Mouse (Mus musculus): ENCODE results near the gene Snrnp70. TPM values are rescaled to one million over a fixed set of nuclear protein-coding genes. Genes with fewer than 3 reads are reported as not detected.

The Snrnp70 gene
- 864 and 911 TPM in 2 replicates for polyA plus RNA-seq (2012; rRNA removed)

DNA sequence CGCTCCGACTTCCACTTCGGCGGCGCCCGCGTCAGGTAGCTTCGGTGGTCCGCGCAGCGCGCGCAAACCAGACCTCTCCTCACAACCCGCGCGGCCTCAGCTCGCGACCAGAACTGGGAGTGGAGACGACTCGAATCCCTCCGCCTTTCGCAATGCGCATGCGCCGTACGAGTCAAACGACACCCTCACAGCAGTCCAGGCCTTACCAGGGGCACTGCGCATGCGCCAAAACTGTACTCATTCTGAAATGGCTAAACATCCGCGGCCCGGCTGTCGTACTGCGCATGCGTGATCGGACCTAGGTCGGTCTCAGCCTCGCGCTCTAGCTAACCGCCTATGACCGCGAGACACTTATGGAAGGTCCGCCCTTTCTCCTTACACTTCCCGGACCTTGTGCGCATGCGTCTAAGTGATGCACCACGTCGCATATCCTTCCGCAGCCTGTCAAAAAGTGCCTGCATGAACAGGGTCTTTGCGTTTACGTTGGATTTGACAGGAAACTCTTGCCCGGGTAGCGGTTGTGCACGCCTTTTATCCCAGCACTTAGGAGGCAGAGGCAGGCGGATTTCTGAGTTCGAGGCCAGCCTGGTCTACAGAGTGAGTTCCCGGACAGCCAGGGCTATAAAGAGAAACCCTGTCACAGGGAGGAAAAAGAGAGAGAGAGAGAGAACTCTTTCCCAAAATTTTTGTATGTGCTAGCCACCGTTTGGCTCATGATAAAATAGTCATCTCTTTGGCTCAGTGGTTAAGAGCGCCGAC, at the start of gene Snrnp70:
Gene Snrnp70 (minus strand): TSS at position 165 of the 759 bp plus-strand sequence.

DNA sequence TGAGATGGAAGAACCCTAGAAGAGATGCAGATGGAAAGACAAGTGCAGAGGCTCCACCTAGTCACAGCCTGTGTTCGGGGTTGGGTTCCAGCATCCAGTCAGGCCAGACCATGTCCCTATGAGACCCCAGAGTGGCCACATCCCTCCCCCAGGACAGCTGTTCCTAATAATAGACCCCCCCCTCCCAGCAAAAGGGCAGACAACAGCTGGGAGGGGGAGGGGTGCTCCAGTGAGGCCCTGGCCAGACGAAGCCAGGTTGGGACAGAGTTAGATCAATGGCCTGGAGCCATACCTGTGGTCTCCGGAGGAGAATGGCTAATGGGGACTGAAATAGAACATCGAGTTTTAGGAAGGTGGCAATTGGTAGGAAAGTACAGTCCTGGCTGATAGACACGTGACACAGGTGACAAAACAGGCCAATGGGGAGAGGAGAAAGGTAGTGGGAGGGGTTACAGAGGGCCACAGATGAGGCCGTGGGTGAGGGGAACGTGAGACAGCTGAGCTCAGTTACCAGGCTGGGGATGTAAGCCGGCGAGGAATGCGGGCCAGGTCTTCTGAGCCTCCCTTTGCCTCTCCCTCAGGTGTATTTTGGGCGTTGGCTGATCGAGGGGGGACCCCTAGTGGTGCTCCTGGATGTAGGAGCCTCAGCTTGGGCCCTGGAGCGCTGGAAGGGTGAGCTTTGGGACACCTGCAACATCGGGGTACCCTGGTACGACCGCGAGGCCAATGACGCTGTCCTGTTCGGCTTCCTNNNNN, 42.2 kb upstream of the Snrnp70 start, which contains the start of gene Ruvbl2:
Gene Ruvbl2 (minus strand): TSS at position 576 of the 756 bp plus-strand sequence.

DNA sequence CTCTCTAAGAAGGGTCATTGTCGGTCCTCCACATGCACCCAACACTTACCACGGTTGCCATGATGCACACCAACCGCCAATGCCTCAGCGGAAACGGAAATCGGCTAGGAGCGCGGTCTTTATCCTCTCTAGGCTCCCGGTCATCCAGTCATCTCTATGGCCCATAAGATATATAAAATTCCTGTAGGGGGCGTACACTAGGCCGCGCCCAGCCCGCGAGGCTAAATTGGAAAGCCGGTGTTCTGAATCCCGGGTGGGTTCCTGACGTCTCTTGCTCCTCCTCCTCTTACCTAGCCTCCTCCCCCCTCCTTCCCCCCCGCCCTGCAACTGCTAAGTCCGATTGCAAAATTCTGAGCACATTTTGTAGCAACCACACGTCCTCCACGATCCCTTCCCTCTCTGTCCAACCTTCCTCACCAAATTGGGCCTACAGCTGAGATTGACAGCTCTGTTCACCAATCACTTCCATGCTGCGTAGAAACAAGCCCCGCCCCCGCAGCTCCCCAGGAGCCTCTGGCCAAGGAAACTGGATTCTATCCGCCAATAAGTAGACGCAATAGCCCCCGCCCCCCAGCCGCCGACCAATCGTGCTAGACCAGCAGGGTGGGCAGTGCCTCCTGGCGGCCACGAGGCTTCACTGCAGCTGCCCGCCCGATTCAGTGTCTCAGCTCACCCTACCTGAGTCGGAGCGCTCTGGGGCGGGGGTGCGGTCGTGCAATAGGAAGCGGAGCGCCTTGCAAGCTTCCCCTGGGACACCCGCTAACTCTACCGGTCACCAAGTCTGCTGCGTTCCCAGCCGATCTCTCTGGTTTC, 38.9 kb upstream of the Snrnp70 start, which contains the start of gene Gys1:
Gene Gys1 (plus strand): TSS at position 642 of the 813 bp plus-strand sequence.

DNA sequence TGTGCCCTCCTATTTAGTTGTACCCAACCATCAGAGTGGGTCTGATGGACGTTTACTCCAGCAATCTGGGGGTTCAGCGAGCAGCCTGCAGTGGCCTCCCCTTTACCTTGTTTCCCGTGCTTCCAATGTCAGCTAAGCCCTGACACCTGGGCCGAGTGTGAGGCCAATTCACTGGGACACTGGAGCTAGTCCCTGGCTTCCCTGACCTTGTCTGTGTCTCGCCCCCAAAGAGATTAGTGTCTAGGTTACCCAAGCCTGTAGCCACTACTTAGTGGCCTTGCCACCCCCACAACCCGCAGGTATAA, 25.0 kb upstream of the Snrnp70 start, which contains the start of gene Lhb:
Gene Lhb (plus strand): TSS at position 206 of the 305 bp plus-strand sequence.

DNA sequence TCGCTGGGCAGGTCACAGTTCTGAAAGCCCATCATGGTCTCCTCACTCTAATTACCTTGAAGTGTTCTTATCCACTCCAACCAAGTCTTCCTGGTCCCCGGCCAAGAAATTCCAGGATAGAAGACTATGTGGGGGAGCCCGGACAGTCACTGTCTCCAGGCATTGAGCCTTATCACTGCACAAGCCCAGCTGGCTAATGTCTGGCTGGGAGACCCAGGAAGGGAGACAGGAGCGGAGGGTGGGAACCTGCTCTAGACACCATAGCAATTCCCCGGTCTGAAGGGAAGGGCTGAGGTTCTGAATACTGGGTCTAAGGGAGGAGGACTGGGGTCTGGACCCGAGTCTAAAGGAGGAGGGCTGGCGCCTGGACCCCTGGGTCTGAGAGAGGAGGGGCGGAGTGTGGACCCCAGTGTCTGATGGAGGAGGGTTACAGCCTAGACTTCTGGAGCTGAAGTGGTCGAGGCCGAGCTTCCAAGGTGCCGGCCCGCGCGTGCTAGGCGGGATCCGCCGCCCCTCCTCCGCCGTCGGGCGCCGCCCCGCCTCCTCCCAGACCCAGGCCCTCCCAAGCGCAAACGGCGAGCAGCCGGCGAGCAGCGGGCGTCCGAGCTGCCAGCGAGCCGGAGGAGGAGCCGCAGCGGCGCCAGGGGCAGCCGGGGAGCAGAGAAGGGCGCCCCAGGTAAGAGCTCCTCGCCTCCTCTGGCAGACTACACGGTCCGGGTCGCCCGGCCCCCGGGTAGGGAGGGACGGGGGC, 17.7 kb upstream of the Snrnp70 start, which contains the start of gene Ntf5:
Gene Ntf5 (plus strand): TSS at position 583 of the 751 bp plus-strand sequence.

DNA sequence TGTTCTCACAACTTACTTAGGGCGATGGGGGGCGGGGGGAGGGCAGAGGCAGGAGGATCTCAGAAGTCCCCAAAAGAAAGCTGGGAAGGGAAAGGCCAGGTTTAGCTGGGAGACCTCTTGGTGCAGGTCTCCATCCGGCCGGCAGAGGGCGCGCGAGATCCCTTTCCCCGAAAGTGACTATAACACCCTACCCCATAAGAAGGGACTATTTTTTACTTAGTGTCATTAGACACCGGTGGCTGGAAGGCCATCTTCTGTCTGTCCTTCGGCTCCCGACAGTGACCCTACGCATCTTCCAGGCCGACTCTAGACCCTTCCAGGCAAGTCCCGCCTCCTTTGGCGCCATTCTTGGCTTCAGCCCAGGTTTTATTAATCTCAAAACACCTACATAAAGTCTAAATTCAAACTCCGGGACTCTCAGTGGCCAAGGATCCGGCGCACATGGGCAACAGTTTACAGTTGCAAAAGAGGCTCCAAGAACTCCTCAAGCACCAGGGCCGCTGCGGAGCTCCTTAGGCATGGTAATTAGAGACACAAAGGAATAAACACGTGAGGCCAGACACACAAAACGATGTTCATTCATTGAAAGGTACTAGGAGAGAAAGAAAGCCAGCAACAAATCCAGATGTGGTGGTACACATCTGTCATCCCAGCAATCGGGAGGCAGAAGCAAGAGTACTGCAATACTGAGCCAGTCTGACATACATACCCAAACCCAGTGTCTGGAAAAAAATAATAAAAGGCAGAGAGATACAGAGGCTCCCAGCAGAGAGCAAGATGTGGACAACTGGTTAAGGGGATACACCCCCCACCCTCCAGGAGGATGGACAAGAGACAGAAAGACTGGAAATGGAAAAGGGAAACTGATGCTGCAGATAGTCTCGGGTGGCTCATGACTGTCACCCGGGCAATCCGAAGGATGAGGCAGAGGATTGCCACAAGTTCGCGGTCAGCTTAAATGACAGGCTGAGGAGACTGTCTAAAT, 9.8 kb upstream of the Snrnp70 start, which contains the start of gene Kcna7:
Gene Kcna7 (plus strand): TSS at position 563 of the 985 bp plus-strand sequence.

DNA sequence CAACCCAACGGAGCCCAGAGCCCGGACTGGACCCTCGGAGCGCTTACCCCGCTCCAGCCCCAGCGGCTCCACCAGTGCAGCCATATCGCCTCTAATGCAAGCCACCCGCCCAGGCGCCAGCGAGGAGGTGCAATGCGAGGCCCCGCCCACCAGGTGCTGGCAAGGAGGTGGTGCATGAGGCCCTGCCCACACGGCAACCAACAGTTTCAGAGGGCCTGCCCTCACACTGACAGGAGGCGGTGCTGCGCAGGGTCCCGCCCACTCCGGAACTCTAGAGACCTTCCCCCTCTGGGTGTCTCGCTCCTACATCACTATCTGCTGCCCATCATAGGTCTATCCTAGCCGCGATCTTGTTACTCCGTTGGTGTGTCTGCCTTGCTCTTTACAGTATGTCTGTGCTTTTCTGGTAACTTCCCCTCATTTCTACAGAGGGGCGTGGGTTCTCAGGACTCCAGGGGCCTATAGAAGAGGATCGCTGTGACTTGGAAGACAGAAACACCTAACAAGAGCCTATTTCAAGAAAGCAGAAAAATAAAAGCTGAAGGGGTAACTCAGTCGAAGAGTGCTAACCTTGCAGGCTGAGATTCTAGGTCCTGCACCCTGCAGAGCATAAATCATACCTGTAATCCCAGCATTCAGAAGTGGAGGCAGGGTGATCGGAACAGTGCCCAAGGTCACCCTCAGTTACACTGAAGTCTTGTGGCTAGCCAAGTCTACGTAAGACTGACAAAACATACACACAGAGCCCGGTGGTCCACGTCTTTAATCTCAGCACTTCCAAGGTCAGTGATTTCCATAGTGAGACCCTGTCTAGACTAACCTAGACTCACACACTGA, 24.8 kb downstream of the Snrnp70 start, which contains the start of gene Lin7b:
Gene Lin7b (minus strand): TSS at position 109 of the 837 bp plus-strand sequence.

DNA sequence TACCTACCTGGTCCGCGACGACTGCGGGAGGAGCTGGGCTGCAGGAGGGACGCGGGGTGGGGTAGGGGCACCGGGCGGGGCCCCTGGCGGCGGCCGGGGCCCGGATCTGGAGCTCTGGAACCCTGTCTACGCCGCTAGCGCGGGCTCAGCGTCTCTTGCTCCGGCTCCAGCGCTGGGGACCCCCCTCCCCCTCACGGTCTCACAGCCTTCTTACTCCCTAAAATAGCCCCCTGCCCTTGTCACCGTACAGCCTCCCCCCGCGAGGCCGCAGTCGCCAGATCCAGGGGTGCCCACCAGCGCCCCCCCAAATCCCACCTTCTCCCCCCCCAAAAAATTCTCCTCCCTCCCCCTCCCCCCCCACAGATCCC, 28.9 kb downstream of the Snrnp70 start, which contains the start of gene Ppfia3:
Gene Ppfia3 (minus strand): TSS at position 368 of the 368 bp plus-strand sequence.

DNA sequence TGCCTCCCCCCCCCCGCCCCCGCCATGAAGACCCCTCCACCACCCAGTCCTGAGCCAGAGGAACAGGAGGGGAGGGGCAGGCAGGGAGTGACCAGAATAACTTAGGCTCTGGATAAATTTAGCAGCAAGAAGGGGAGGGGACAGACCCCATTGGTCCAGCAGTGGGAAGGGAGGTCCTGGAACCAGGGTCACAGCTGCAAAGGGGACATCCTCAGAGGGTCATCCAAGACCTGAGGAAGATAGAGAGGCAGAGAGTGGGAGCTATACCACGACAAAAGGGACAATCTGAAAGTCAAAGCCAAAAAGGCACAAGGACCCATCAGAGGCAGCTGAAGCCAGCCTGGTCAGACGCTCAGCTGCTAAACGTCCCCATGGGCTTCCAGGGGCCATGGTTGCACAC, 60.5 kb downstream of the Snrnp70 start, which contains the start of gene Hrc:
Gene Hrc (plus strand): TSS at position 235 of the 400 bp plus-strand sequence.

DNA sequence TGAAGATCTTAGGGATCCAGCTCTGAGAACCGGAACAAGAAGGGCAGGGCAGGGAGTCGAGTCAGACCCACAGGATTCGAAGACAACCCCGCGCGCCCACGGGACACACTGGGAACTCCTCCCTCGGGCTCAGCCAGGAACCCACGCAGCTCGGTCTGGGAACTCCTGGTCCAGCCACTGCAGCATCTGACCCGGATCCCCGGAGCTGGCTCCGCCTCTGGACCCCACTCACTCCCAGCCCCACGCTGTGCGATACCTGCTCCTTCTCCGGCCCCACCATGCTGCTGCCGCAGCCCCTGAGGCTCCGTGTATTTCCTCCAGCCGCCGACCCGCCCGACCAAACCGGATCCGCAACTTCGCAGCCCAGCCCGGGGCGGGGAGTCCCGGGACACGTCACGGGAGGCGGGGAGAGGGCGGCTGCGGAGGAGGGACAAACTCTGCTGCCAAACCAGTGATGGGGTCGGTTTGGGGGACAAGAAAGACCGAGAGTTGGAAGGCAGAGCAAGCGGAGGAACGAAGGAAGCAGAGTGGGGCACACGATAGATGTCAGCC, 62.0 kb downstream of the Snrnp70 start, which contains the start of gene Trpm4:
Gene Trpm4 (minus strand): TSS at position 350 of the 552 bp plus-strand sequence.

Other genes with a start within 250 kb of the Snrnp70 start
- 129 and 134 TPM in 2 replicates for gene Pih1d1, start 241.4 kb downstream of the Snrnp70 start, polyA plus RNA-seq (2012; rRNA removed)
- 31.8 and 33.0 TPM in 2 replicates for gene Aldh16a1, start 241.2 kb downstream of the Snrnp70 start, polyA plus RNA-seq (2012; rRNA removed)
- 12.2 and 25.0 TPM in 2 replicates for gene Slc17a7, start 231.8 kb downstream of the Snrnp70 start, polyA plus RNA-seq (2012; rRNA removed)
- gene Gfy, start 216.2 kb downstream of the Snrnp70 start, polyA plus RNA-seq (2012; rRNA removed): 0.05 and 0.21 TPM in 2 replicates
- 0.20 and 0.23 TPM in 2 replicates for gene Pth2, start 214.7 kb downstream of the Snrnp70 start, polyA plus RNA-seq (2012; rRNA removed)
- 0.88 and 1.1 TPM in 2 replicates for gene Ccdc155, start 190.8 kb downstream of the Snrnp70 start, polyA plus RNA-seq (2012; rRNA removed)
- gene Dkkl1, start 183.6 kb downstream of the Snrnp70 start, polyA plus RNA-seq (2012; rRNA removed): 2.0 and 3.2 TPM in 2 replicates
- gene Tead2, start 180.0 kb downstream of the Snrnp70 start, polyA plus RNA-seq (2012; rRNA removed): 257 and 271 TPM in 2 replicates
- gene Cd37, start 156.6 kb downstream of the Snrnp70 start, polyA plus RNA-seq (2012; rRNA removed): 1.6 and 1.8 TPM in 2 replicates
- gene Slc6a16, start 154.7 kb downstream of the Snrnp70 start, polyA plus RNA-seq (2012; rRNA removed): 0.61 and 0.96 TPM in 2 replicates
- not detected in 2 replicates for gene Slc6a21, start 118.2 kb downstream of the Snrnp70 start, polyA plus RNA-seq (2012; rRNA removed)
- gene Trpm4, start 62.0 kb downstream of the Snrnp70 start, polyA plus RNA-seq (2012; rRNA removed): 16.8 and 23.9 TPM in 2 replicates
- 1.1 and 3.8 TPM in 2 replicates for gene Hrc, start 60.5 kb downstream of the Snrnp70 start, polyA plus RNA-seq (2012; rRNA removed)
- gene Ppfia3, start 28.7 kb downstream of the Snrnp70 start, polyA plus RNA-seq (2012; rRNA removed): 44.2 and 45.9 TPM in 2 replicates
- 14.4 and 15.8 TPM in 2 replicates for gene Lin7b, start 25.2 kb downstream of the Snrnp70 start, polyA plus RNA-seq (2012; rRNA removed)
- gene Kcna7, start 9.9 kb upstream of the Snrnp70 start, polyA plus RNA-seq (2012; rRNA removed): not detected in 2 replicates
- 0.10 and 0.91 TPM in 2 replicates for gene Ntf5, start 18.0 kb upstream of the Snrnp70 start, polyA plus RNA-seq (2012; rRNA removed)
- gene Lhb, start 25.1 kb upstream of the Snrnp70 start, polyA plus RNA-seq (2012; rRNA removed): 1.1 and 1.3 TPM in 2 replicates
- gene Gys1, start 39.1 kb upstream of the Snrnp70 start, polyA plus RNA-seq (2012; rRNA removed): 22.6 and 27.0 TPM in 2 replicates
- gene Ruvbl2, start 42.4 kb upstream of the Snrnp70 start, polyA plus RNA-seq (2012; rRNA removed): 139 and 159 TPM in 2 replicates
- gene Ftl1, start 64.1 kb upstream of the Snrnp70 start, polyA plus RNA-seq (2012; rRNA removed): 1,642 and 1,691 TPM in 2 replicates
- 196 and 200 TPM in 2 replicates for gene Bax, start 71.2 kb upstream of the Snrnp70 start, polyA plus RNA-seq (2012; rRNA removed)
- gene Tulp2, start 86.1 kb upstream of the Snrnp70 start, polyA plus RNA-seq (2012; rRNA removed): 0.12 and 0.45 TPM in 2 replicates
- 0.16 TPM in 1 of 2 replicates, not detected in the other for gene Gm45808, start 91.1 kb upstream of the Snrnp70 start, polyA plus RNA-seq (2012; rRNA removed)
- 2.2 and 2.7 TPM in 2 replicates for gene Dhdh, start 93.1 kb upstream of the Snrnp70 start, polyA plus RNA-seq (2012; rRNA removed)
- 104 and 148 TPM in 2 replicates for gene Nucb1, start 114.7 kb upstream of the Snrnp70 start, polyA plus RNA-seq (2012; rRNA removed)
- 15.9 and 19.8 TPM in 2 replicates for gene Ppp1r15a, start 130.5 kb upstream of the Snrnp70 start, polyA plus RNA-seq (2012; rRNA removed)
- 3.1 and 9.6 TPM in 2 replicates for gene Plekha4, start 130.6 kb upstream of the Snrnp70 start, polyA plus RNA-seq (2012; rRNA removed)
- 0.33 and 0.73 TPM in 2 replicates for gene Hsd17b14, start 159.2 kb upstream of the Snrnp70 start, polyA plus RNA-seq (2012; rRNA removed)
- 31.0 and 38.8 TPM in 2 replicates for gene Bcat2, start 174.4 kb upstream of the Snrnp70 start, polyA plus RNA-seq (2012; rRNA removed)
- 0.23 TPM in 1 of 2 replicates, not detected in the other for gene Fgf21, start 219.7 kb upstream of the Snrnp70 start, polyA plus RNA-seq (2012; rRNA removed)
- gene Fut1, start 221.5 kb upstream of the Snrnp70 start, polyA plus RNA-seq (2012; rRNA removed): 0.02 and 0.43 TPM in 2 replicates
- gene Izumo1, start 226.1 kb upstream of the Snrnp70 start, polyA plus RNA-seq (2012; rRNA removed): 0.14 and 0.28 TPM in 2 replicates
- gene Rasip1, start 231.7 kb upstream of the Snrnp70 start, polyA plus RNA-seq (2012; rRNA removed): 12.3 and 14.3 TPM in 2 replicates
- 3.5 and 7.4 TPM in 2 replicates for gene Mamstr, start 244.2 kb upstream of the Snrnp70 start, polyA plus RNA-seq (2012; rRNA removed)